Mouse (Mus musculus): Measurements from ENCODE around the gene Sema6d. TPM values are rescaled to one million over a fixed set of nuclear protein-coding genes. Genes with fewer than 3 reads are reported as not detected.

Gene Sema6d
- polyA plus RNA-seq, 1 experiment from 2014 or later, result 27.5 TPM

- no peak overlapping the region for H3K4me2 ChIP-seq
- no peak overlapping the region for H3K27ac ChIP-seq (ENCODE audit: poor library complexity, severe bottlenecking)
- ATAC-seq (ENCODE audit: insufficient number of reproducible peaks, low FRiP score), result no peak
- no peak overlapping the region for H3K9ac ChIP-seq
- H3K27me3 ChIP-seq (replicated peaks), result no peaks in the 10 kb centered on the region
- 54% methylated on average over 4 of the region's 4 CpGs for WGBS
- H3K4me3 ChIP-seq, result no peak overlapping the region
- H3K9me3 ChIP-seq (replicated peaks), result no peaks in the 10 kb centered on the region
- H3K4me1 ChIP-seq (replicated peaks), result peaks cover 83% of the 10 kb centered on the region
- peaks cover 3% of the 10 kb centered on the region; the same call in 1 of the 2 replicates for H3K36me3 ChIP-seq
Measured at GRCm38 (mm10) chr2:124637080-124637479, 547.3 kb downstream of the Sema6d start.

- Histone ChIP-seq H3K4me2 (no peak overlapping the region), H3K27me3 (replicated peaks) (no peaks in the 10 kb centered on the region), H3K9ac (no peak overlapping the region), H3K4me1 (replicated peaks) (peaks cover 84% of the 10 kb centered on the region), H3K27ac (ENCODE audit: poor library complexity, severe bottlenecking) (no peak overlapping the region), H3K4me3 (no peak overlapping the region), H3K36me3 (no peaks in the 10 kb centered on the region), H3K9me3 (replicated peaks) (no peaks in the 10 kb centered on the region)
- WGBS, result 64% methylated on average over 5 of the region's 5 CpGs
- ATAC-seq (ENCODE audit: insufficient number of reproducible peaks, low FRiP score), result no peak
Measured at GRCm38 (mm10) chr2:124639221-124639963, 549.6 kb downstream of the Sema6d start.

GRCm38 (mm10) chr2:124640500-124641193, 550.9 kb downstream of the Sema6d start:
- Histone ChIP-seq H3K4me1 (replicated peaks) (peaks cover 76% of the 10 kb centered on the region), H3K27me3 (replicated peaks) (no peaks in the 10 kb centered on the region), H3K4me3 (no peak overlapping the region), H3K9ac (no peak overlapping the region), H3K9me3 (replicated peaks) (no peaks in the 10 kb centered on the region), H3K36me3 (0 out of 2 replicates have a peak, but pooled peaks cover 3% of the 10 kb centered on the region), H3K4me2 (no peak overlapping the region), H3K27ac (ENCODE audit: poor library complexity, severe bottlenecking) (no peak overlapping the region)
- 31% methylated on average over 6 of the region's 6 CpGs for WGBS
- no peak for ATAC-seq (ENCODE audit: insufficient number of reproducible peaks, low FRiP score)

- H3K27ac ChIP-seq (ENCODE audit: poor library complexity, severe bottlenecking), result no peak overlapping the region
- no peaks in the 10 kb centered on the region for H3K9me3 ChIP-seq (replicated peaks)
- no peaks in the 10 kb centered on the region for H3K27me3 ChIP-seq (replicated peaks)
- WGBS, result 34% methylated on average over 5 of the region's 5 CpGs
- no peak overlapping the region for H3K9ac ChIP-seq
- peaks cover 73% of the 10 kb centered on the region for H3K4me1 ChIP-seq (replicated peaks)
- H3K36me3 ChIP-seq, result 0 out of 2 replicates have a peak, but pooled peaks cover 3% of the 10 kb centered on the region
- no peak overlapping the region for H3K4me2 ChIP-seq
- H3K4me3 ChIP-seq, result no peak overlapping the region
- ATAC-seq (ENCODE audit: insufficient number of reproducible peaks, low FRiP score), result no peak
Measured at GRCm38 (mm10) chr2:124641194-124641558, 551.4 kb downstream of the Sema6d start.

GRCm38 (mm10) chr2:124642131-124642530, 552.4 kb downstream of the Sema6d start:
- H3K4me1 ChIP-seq (replicated peaks), result peaks cover 63% of the 10 kb centered on the region
- 67% methylated on average over 3 of the region's 3 CpGs for WGBS
- no peak overlapping the region for H3K4me2 ChIP-seq
- H3K9ac ChIP-seq, result no peak overlapping the region
- H3K36me3 ChIP-seq, result 0 out of 2 replicates have a peak, but pooled peaks cover 3% of the 10 kb centered on the region
- H3K27me3 ChIP-seq (replicated peaks), result no peaks in the 10 kb centered on the region
- H3K27ac ChIP-seq (ENCODE audit: poor library complexity, severe bottlenecking), result no peak overlapping the region
- H3K9me3 ChIP-seq (replicated peaks), result no peaks in the 10 kb centered on the region
- no peak overlapping the region for H3K4me3 ChIP-seq
- ATAC-seq (ENCODE audit: insufficient number of reproducible peaks, low FRiP score), result no peak

- no peak for ATAC-seq (ENCODE audit: insufficient number of reproducible peaks, low FRiP score)
- no peak overlapping the region for H3K4me3 ChIP-seq
- H3K4me1 ChIP-seq (replicated peaks), result 0 out of 2 replicates have a peak, but pooled peaks cover 9% of the 10 kb centered on the region
- no peak overlapping the region; the same call in 1 of the 2 replicates for H3K9ac ChIP-seq
- H3K27me3 ChIP-seq (replicated peaks), result no peaks in the 10 kb centered on the region
- WGBS, result 69% methylated on average over 2 of the region's 2 CpGs
- H3K4me2 ChIP-seq, result no peak overlapping the region
- H3K9me3 ChIP-seq (replicated peaks), result no peaks in the 10 kb centered on the region
- H3K27ac ChIP-seq (ENCODE audit: poor library complexity, severe bottlenecking), result no peak overlapping the region
- peaks cover 23% of the 10 kb centered on the region for H3K36me3 ChIP-seq
Measured at GRCm38 (mm10) chr2:124650609-124651008, 560.8 kb downstream of the Sema6d start.

GRCm38 (mm10) chr2:124651146-124651545, 561.4 kb downstream of the Sema6d start:
- no peak for ATAC-seq (ENCODE audit: insufficient number of reproducible peaks, low FRiP score)

GRCm38 (mm10) chr2:124653161-124653560, 563.4 kb downstream of the Sema6d start:
- Histone ChIP-seq H3K9me3 (replicated peaks) (no peaks in the 10 kb centered on the region), H3K4me3 (no peak overlapping the region), H3K9ac (no peak overlapping the region), H3K4me2 (no peak overlapping the region), H3K27me3 (replicated peaks) (no peaks in the 10 kb centered on the region), H3K27ac (ENCODE audit: poor library complexity, severe bottlenecking) (no peak overlapping the region), H3K36me3 (peaks cover 47% of the 10 kb centered on the region), H3K4me1 (replicated peaks) (0 out of 2 replicates have a peak, but pooled peaks cover 9% of the 10 kb centered on the region)
- WGBS, result 83% methylated on average over 7 of the region's 7 CpGs
- ATAC-seq (ENCODE audit: insufficient number of reproducible peaks, low FRiP score), result no peak

More at GRCm38 (mm10) chr2:124651146-124651545, 561.4 kb downstream of the Sema6d start:
- H3K9ac ChIP-seq, result no peak overlapping the region; the same call in 1 of the 2 replicates
- no peak overlapping the region for H3K4me2 ChIP-seq
- H3K4me1 ChIP-seq (replicated peaks), result 0 out of 2 replicates have a peak, but pooled peaks cover 9% of the 10 kb centered on the region
- H3K4me3 ChIP-seq, result no peak overlapping the region
- no peaks in the 10 kb centered on the region for H3K9me3 ChIP-seq (replicated peaks)
- 83% methylated on average over 5 of the region's 5 CpGs for WGBS
- H3K27ac ChIP-seq (ENCODE audit: poor library complexity, severe bottlenecking), result no peak overlapping the region
- no peaks in the 10 kb centered on the region for H3K27me3 ChIP-seq (replicated peaks)
- peaks cover 28% of the 10 kb centered on the region for H3K36me3 ChIP-seq

- Histone ChIP-seq H3K9me3 (replicated peaks) (no peaks in the 10 kb centered on the region), H3K27ac (ENCODE audit: poor library complexity, severe bottlenecking) (no peak overlapping the region), H3K36me3 (peaks cover 80% of the 10 kb centered on the region), H3K4me3 (no peak overlapping the region), H3K4me2 (no peak overlapping the region), H3K4me1 (replicated peaks) (peaks cover 11% of the 10 kb centered on the region), H3K9ac (no peak overlapping the region), H3K27me3 (replicated peaks) (no peaks in the 10 kb centered on the region)
- no peak for ATAC-seq (ENCODE audit: insufficient number of reproducible peaks, low FRiP score)
- WGBS, result 88% methylated on average over 11 of the region's 11 CpGs
Measured at GRCm38 (mm10) chr2:124657358-124657757, 567.6 kb downstream of the Sema6d start.

GRCm38 (mm10) chr2:124658374-124658773, 568.6 kb downstream of the Sema6d start:
- WGBS, result 89% methylated on average over 14 of the region's 14 CpGs
- H3K36me3 ChIP-seq, result peaks cover 78% of the 10 kb centered on the region
- H3K27ac ChIP-seq (ENCODE audit: poor library complexity, severe bottlenecking), result no peak overlapping the region
- peaks cover 11% of the 10 kb centered on the region for H3K4me1 ChIP-seq (replicated peaks)
- no peak for ATAC-seq (ENCODE audit: insufficient number of reproducible peaks, low FRiP score)
- H3K9ac ChIP-seq, result no peak overlapping the region
- H3K4me2 ChIP-seq, result no peak overlapping the region
- H3K4me3 ChIP-seq, result no peak overlapping the region
- H3K27me3 ChIP-seq (replicated peaks), result no peaks in the 10 kb centered on the region
- H3K9me3 ChIP-seq (replicated peaks), result no peaks in the 10 kb centered on the region

- H3K4me3 ChIP-seq, result no peak overlapping the region
- WGBS, result 88% methylated on average over 13 of the region's 13 CpGs
Measured at GRCm38 (mm10) chr2:124659601-124660000, 569.8 kb downstream of the Sema6d start.

More at GRCm38 (mm10) chr2:124659601-124660000, 569.8 kb downstream of the Sema6d start:
- Histone ChIP-seq H3K9me3 (replicated peaks) (no peaks in the 10 kb centered on the region), H3K27me3 (replicated peaks) (no peaks in the 10 kb centered on the region), H3K9ac (no peak overlapping the region), H3K4me1 (replicated peaks) (peaks cover 11% of the 10 kb centered on the region), H3K36me3 (peaks cover 80% of the 10 kb centered on the region), H3K4me2 (no peak overlapping the region), H3K27ac (ENCODE audit: poor library complexity, severe bottlenecking) (no peak overlapping the region)
- no peak for ATAC-seq (ENCODE audit: insufficient number of reproducible peaks, low FRiP score)
